Mouse (Mus musculus): Measurements from ENCODE around the gene Ntm. TPM values are rescaled to one million over a fixed set of nuclear protein-coding genes. Genes with fewer than 3 reads are reported as not detected.

Ntm gene
- polyA plus RNA-seq, 1 experiment: 5.4 TPM

GRCm38 (mm10) chr9:29751396-29751795, 211.5 kb downstream of the Ntm start:
- TF ChIP-seq POLR2A (IDR thresholded peaks at IDR 0.05; ENCODE audit: control insufficient read depth, low read depth, low read length) (no peak), CTCF (IDR thresholded peaks at IDR 0.05; ENCODE audit: control insufficient read depth, insufficient read depth, insufficient replicate concordance, low read depth, low read length) (no peak)
- no peaks in the 10 kb centered on the region for H3K27me3 ChIP-seq (ENCODE audit: control insufficient read depth, insufficient read depth, low read length)
- H3K27ac ChIP-seq (ENCODE audit: control insufficient read depth, insufficient read depth, low read depth, low read length): no peak overlapping the region
- H3K36me3 ChIP-seq (ENCODE audit: control insufficient read depth, insufficient read depth, low read length): no peaks in the 10 kb centered on the region
- H3K4me1 ChIP-seq (ENCODE audit: control insufficient read depth, insufficient read depth, low read length): peaks cover 8% of the 10 kb centered on the region
- no peak overlapping the region for H3K4me3 ChIP-seq (ENCODE audit: control insufficient read depth, low read depth, low read length)

- H3K4me1 ChIP-seq (ENCODE audit: control insufficient read depth, insufficient read depth, low read length): peaks cover 8% of the 10 kb centered on the region
- no peak overlapping the region for H3K27ac ChIP-seq (ENCODE audit: control insufficient read depth, insufficient read depth, low read depth, low read length)
- peak overlapping the region; percentile 7; the same call in 1 of the 2 replicates for H3K4me3 ChIP-seq (ENCODE audit: control insufficient read depth, low read depth, low read length)
- no peaks in the 10 kb centered on the region for H3K27me3 ChIP-seq (ENCODE audit: control insufficient read depth, insufficient read depth, low read length)
- TF ChIP-seq CTCF (IDR thresholded peaks at IDR 0.05; ENCODE audit: control insufficient read depth, insufficient read depth, insufficient replicate concordance, low read depth, low read length): no peak
- TF ChIP-seq POLR2A (IDR thresholded peaks at IDR 0.05; ENCODE audit: control insufficient read depth, low read depth, low read length): no peak
- no peaks in the 10 kb centered on the region for H3K36me3 ChIP-seq (ENCODE audit: control insufficient read depth, insufficient read depth, low read length)
These were observed 212.4 kb downstream of the Ntm start for GRCm38 (mm10) chr9:29750371-29751014.

- Histone ChIP-seq H3K27me3 (ENCODE audit: control insufficient read depth, insufficient read depth, low read length) (no peaks in the 10 kb centered on the region), H3K4me3 (ENCODE audit: control insufficient read depth, low read depth, low read length) (no peak overlapping the region), H3K36me3 (ENCODE audit: control insufficient read depth, insufficient read depth, low read length) (no peaks in the 10 kb centered on the region), H3K4me1 (ENCODE audit: control insufficient read depth, insufficient read depth, low read length) (peaks cover 8% of the 10 kb centered on the region), H3K27ac (ENCODE audit: control insufficient read depth, insufficient read depth, low read depth, low read length) (no peak overlapping the region)
- no peak for TF ChIP-seq POLR2A (IDR thresholded peaks at IDR 0.05; ENCODE audit: control insufficient read depth, low read depth, low read length)
- no peak for TF ChIP-seq CTCF (IDR thresholded peaks at IDR 0.05; ENCODE audit: control insufficient read depth, insufficient read depth, insufficient replicate concordance, low read depth, low read length)
These were observed 214.9 kb downstream of the Ntm start for GRCm38 (mm10) chr9:29748070-29748469.

- no peak overlapping the region for H3K27ac ChIP-seq (ENCODE audit: control insufficient read depth, insufficient read depth, low read depth, low read length)
- H3K4me3 ChIP-seq (ENCODE audit: control insufficient read depth, low read depth, low read length): no peak overlapping the region
- H3K36me3 ChIP-seq (ENCODE audit: control insufficient read depth, insufficient read depth, low read length): no peaks in the 10 kb centered on the region
- no peaks in the 10 kb centered on the region for H3K4me1 ChIP-seq (ENCODE audit: control insufficient read depth, insufficient read depth, low read length)
- H3K27me3 ChIP-seq (ENCODE audit: control insufficient read depth, insufficient read depth, low read length): no peaks in the 10 kb centered on the region
- TF ChIP-seq POLR2A (IDR thresholded peaks at IDR 0.05; ENCODE audit: control insufficient read depth, low read depth, low read length) (no peak), CTCF (IDR thresholded peaks at IDR 0.05; ENCODE audit: control insufficient read depth, insufficient read depth, insufficient replicate concordance, low read depth, low read length) (no peak)
These were observed 224.0 kb downstream of the Ntm start for GRCm38 (mm10) chr9:29738835-29739526.

- TF ChIP-seq POLR2A (IDR thresholded peaks at IDR 0.05; ENCODE audit: control insufficient read depth, low read depth, low read length): no peak
- TF ChIP-seq CTCF (IDR thresholded peaks at IDR 0.05; ENCODE audit: control insufficient read depth, insufficient read depth, insufficient replicate concordance, low read depth, low read length): no peak
- no peaks in the 10 kb centered on the region for H3K27me3 ChIP-seq (ENCODE audit: control insufficient read depth, insufficient read depth, low read length)
- H3K36me3 ChIP-seq (ENCODE audit: control insufficient read depth, insufficient read depth, low read length): no peaks in the 10 kb centered on the region
- no peak overlapping the region for H3K4me3 ChIP-seq (ENCODE audit: control insufficient read depth, low read depth, low read length)
- no peaks in the 10 kb centered on the region for H3K4me1 ChIP-seq (ENCODE audit: control insufficient read depth, insufficient read depth, low read length)
- H3K27ac ChIP-seq (ENCODE audit: control insufficient read depth, insufficient read depth, low read depth, low read length): no peak overlapping the region
These were observed 226.9 kb downstream of the Ntm start for GRCm38 (mm10) chr9:29736031-29736430.

- no peak overlapping the region for H3K4me3 ChIP-seq (ENCODE audit: control insufficient read depth, low read depth, low read length)
- no peaks in the 10 kb centered on the region for H3K27me3 ChIP-seq (ENCODE audit: control insufficient read depth, insufficient read depth, low read length)
- no peaks in the 10 kb centered on the region for H3K4me1 ChIP-seq (ENCODE audit: control insufficient read depth, insufficient read depth, low read length)
- H3K27ac ChIP-seq (ENCODE audit: control insufficient read depth, insufficient read depth, low read depth, low read length): no peak overlapping the region
- no peak for TF ChIP-seq POLR2A (IDR thresholded peaks at IDR 0.05; ENCODE audit: control insufficient read depth, low read depth, low read length)
- TF ChIP-seq CTCF (IDR thresholded peaks at IDR 0.05; ENCODE audit: control insufficient read depth, insufficient read depth, insufficient replicate concordance, low read depth, low read length): no peak
- no peaks in the 10 kb centered on the region for H3K36me3 ChIP-seq (ENCODE audit: control insufficient read depth, insufficient read depth, low read length)
These were observed 230.0 kb downstream of the Ntm start for GRCm38 (mm10) chr9:29732895-29733294.

- Histone ChIP-seq H3K27me3 (ENCODE audit: control insufficient read depth, insufficient read depth, low read length) (no peaks in the 10 kb centered on the region), H3K36me3 (ENCODE audit: control insufficient read depth, insufficient read depth, low read length) (no peaks in the 10 kb centered on the region), H3K4me1 (ENCODE audit: control insufficient read depth, insufficient read depth, low read length) (no peaks in the 10 kb centered on the region), H3K27ac (ENCODE audit: control insufficient read depth, insufficient read depth, low read depth, low read length) (no peak overlapping the region), H3K4me3 (ENCODE audit: control insufficient read depth, low read depth, low read length) (no peak overlapping the region)
- TF ChIP-seq CTCF (IDR thresholded peaks at IDR 0.05; ENCODE audit: control insufficient read depth, insufficient read depth, insufficient replicate concordance, low read depth, low read length) (no peak), POLR2A (IDR thresholded peaks at IDR 0.05; ENCODE audit: control insufficient read depth, low read depth, low read length) (no peak)
These were observed 231.3 kb downstream of the Ntm start for GRCm38 (mm10) chr9:29731672-29732071.
